Mouse (Mus musculus) adrenal gland, adult (tissue): Measurements from ENCODE around the gene Antxr1.

ENCODE experiments used
- DNase-seq, 2 experiments: peaks; one replicate each; pipeline ENCODE4 v3.0.0; 2022 to 2023; ENCODE audit warnings: low spot score in 1 of 2; ENCODE audit not compliant: inconsistent age in 2 of 2

The Antxr1 gene

GRCm38 (mm10) chr6:87202048-87202605 is 133.5 kb downstream of the Antxr1 start:
- DNase-seq: no peak

- DNase-seq: peak; percentile 68 to 85
These were observed 145.9 kb downstream of the Antxr1 start for GRCm38 (mm10) chr6:87189755-87190154.

DNA sequence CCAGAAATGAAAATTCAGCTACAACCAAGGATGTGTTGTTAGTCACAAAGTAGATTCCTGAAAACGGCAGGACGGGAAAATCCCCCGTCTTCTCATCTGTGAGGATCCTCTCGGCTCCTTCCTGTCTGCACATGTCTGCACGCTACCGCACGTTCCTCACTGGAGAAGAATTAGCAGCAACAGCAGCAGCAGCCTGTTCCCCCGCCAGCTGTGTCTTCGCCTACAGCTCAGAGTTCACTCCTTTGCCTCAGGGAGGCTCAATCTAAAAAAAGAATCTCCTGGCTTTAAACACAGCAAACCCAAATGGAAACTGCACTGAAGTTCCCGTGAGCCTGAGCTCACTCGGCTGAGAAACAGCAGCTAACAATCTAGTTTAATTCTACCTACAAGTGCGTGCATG is 148.6 kb downstream of the Antxr1 start:
- peak in 1 of 2 experiments; percentile 46 for DNase-seq

DNA sequence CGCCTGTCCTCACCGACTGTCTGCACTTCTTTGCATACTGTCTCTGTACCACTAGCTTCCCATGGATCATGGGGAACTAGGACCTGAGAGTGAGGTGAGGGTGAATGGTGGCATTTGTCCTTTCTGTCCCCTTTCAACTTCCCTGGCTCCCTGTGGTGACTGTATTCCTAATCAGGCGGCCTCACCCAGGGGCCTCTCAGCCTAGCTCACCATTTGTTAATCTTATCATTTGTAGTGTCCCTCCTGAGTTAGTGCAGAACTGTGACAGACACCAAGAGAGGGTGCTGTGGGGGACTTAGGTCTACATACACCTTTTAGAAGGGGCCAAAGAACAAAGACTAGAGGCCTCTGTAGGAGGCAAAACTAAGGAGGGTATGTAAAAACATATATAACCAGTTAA is 151.2 kb downstream of the Antxr1 start:
- DNase-seq: no peak

- no peak for DNase-seq
These were observed 151.6 kb downstream of the Antxr1 start for GRCm38 (mm10) chr6:87183981-87184380.

DNA sequence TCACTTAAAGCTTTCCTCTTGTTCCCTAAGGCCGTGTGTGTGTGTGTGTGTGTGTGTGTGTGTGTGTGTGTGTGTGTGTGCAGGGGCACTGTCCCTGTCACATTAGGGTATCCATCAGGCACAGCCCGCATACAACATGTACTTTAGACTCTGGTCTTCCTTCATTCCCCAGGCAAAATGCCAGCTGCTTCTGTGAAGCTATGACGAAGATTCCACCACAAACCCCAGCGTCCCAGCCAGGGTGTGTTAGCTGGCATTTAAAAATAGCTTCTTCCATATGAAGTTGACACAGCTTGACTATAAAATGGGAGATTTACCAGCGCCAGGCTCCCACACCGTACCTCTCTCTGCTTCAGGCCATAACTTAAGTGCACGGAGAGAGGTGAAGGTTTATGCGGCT is 152.5 kb downstream of the Antxr1 start:
- peak; percentile 53 to 72 for DNase-seq

DNA sequence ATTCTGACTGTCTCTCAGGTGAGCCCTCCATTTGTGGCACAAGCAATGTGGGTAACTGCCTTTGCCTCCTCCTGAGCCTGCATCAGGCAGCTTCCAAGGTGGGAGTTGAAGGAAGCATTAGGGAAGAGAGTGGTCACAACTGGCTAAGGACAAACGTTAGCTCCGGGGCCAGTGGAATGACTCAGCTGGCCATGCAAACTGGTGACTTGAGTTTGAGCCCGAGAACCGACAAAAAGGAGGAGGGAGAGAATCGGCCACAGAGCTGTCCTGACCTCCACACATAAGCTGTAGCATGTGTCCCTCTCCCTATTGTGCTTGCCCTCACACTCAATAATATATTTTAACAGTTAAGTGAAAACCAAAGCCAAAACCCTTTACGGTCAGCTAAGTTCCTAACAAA is 152.9 kb downstream of the Antxr1 start:
- DNase-seq: peak in 1 of 2 experiments; percentile 59

GRCm38 (mm10) chr6:87171461-87171860 is 164.2 kb downstream of the Antxr1 start:
- no peak for DNase-seq

- DNase-seq: peak; percentile 65 to 72
These were observed 164.7 kb downstream of the Antxr1 start for GRCm38 (mm10) chr6:87170875-87171274.

DNA sequence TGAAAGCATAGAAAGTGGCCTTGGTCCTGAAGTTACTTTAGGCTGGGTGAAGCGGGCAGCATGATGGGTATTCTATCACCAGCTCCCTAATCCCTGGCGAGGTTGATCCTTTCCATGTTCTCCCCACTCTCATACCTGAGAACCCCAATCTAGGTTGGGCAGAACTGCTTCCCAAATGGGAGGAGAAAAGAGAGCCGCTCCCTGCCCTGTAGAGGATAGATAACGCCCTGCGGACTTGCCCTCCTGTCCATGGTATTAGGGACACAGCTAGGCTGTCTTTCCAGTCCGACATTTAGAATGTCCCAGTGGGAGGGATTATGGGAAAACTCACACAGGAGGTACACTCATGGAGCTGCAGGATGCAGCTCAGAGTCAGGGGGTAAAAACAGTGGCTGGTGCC is 165.3 kb downstream of the Antxr1 start:
- DNase-seq: no peak

GRCm38 (mm10) chr6:87168021-87168420 is 167.6 kb downstream of the Antxr1 start:
- DNase-seq: peak; percentile 56 to 80

- DNase-seq: no peak
These were observed 168.8 kb downstream of the Antxr1 start for GRCm38 (mm10) chr6:87166673-87167305.

DNA sequence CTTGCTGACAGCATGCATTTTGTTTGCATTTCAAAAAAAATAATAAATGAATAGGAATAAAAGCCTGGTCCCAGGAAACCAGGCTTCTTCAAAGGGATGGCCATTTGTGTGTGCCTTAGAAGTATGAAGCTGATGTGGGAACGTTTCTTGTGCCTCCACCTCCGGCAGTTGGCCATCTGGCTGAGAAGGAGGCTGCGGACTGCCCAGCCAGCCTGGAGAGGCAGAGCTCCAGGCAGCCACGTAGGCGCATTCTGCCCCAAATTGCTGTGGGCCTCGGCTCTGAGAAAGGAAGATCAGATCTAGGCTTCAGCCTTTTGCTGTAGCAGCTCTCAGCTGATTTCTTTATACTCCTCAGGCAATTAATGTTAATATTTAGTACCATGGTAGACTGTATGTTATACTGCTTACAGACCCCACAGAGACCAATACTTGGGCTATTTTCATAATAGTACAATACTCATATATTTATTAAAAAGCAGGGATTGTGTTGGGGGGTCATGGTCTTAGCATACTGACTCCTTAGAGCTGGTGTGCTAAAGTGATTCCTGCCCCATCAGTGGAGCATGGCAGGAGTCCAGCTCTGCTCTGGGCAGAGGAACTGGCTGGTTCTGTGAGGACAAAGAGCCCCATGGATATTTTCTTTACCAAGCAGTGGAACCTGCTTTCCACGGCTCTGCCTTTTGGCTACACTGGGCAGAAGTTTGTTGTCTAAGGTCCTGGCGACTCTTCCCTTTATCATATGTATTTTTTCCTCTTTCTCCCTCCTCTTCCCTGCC is 169.9 kb downstream of the Antxr1 start:
- DNase-seq: no peak

DNA sequence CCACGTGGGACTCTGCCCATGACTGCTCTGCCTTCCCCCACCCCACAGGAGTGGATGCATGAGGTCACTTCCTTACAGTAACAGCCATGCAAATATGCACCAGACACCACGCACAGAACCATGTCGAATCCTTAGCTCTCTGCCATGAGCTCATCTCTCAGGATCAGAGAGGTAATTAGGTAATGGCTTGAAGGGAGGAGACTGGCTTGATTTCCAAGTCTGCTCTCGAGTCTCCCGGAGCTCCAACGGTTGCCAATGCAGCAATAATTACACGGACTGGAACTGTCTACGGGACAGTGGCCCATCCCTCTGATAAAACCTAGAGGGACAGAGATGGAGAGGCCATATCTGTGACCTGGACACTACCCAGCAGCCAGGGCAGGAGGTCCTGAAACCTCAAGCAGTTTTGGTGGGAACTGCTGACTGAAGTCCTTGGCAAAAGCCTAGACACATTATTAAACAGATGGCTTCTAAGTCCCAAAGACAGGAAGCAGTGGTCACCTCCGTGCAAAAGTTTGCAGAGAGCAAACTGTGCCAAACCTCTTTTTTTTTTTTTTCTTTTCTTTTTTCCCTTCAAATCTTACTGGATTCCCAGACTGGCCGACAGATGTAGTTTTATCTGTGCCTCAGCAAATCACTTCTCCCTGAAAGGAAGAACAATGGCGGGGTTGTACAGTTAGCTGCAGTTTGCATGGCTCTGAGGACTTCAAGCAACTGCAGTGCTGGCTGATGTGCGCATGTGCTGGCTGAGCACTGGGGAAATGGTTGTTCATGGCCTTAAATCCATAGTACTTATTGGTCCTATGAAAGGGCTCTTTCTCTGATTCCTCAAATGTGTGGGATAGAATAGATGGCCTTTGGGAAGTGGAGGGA is 174.0 kb downstream of the Antxr1 start:
- DNase-seq: no peak

GRCm38 (mm10) chr6:87160196-87160595 is 175.4 kb downstream of the Antxr1 start:
- no peak for DNase-seq

DNA sequence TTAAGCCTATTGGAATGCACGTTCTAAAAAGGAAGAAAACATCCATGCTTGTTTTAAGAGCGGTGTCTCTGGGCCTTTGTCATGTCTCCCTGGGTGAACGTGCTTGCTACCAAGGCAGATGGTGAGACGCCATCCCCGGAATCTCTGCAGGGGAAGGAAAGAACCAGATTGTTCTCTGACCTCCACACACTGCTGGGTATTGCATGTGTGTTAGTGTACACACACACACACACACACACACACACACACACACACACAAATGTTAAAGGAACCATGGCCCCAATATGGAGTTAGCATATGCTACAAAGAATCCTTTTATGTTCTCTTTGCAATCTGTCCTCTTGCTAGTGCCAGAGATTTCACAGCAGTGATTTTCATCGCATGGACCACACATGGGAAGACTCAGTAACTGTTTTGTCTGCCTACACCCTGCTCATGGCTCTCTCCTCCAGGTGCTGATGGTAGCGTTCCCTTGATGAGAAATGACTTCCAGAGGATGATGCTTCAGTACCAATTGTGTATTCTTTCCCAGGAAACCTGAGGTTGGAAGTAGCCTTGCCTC is 177.5 kb downstream of the Antxr1 start:
- DNase-seq: no peak

- no peak for DNase-seq
These were observed 181.8 kb downstream of the Antxr1 start for GRCm38 (mm10) chr6:87153836-87154235.

DNA sequence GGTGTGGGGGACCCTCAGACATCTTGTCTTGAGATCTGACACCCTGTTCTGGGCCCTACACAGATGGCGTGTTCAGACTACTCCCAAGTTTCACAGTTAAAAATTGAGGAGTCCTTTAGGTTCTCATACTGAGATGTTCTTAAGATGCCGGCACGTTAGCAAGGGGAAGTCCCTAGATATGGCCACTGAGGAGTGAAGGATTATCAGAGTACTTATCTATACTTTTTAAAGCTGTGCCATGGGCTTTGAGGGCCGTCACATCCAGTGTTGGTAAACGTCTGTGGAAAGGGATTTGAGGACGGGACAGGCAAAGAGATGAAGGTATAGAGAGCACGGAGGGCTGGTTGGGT is 182.4 kb downstream of the Antxr1 start:
- DNase-seq: no peak

DNA sequence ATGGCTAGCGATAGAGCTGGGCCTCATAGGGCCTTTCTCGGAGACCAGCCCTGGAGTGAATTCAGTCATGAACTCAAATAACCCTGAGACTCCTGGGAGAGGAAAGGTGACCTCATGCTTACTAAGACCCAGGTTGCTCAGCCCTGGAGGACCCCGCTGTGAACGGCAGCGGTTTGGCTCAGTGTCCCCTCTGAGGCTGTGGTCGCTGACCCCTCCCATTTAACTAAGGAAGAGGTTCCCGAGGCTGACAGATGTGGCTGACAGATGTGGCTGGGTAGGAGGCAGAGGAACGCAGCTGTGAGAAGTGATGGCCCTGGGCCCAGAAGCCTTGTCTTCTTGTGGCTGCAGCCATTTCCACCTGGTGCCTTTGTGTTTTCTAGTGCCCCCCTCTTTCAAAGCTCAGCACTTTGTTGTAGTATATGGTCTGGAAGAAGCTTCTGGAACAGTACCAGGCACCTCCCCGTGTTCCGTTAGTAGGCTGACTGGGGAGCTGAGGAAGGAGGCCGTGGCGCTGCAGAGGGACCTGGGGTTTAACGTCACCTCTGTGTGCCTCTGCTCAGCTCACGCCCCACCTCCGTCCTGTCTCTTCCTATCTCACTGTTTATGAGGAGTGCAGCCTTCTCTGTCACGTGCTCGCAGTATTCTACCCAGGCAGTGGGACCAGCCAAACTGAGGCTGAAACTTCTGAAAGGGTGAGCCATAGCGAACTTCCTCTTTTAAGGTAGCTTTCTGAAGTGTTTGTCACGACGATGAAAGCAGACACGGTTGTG is 183.0 kb downstream of the Antxr1 start:
- DNase-seq: peak in 1 of 2 experiments; percentile 63

- no peak for DNase-seq
These were observed 184.2 kb downstream of the Antxr1 start for GRCm38 (mm10) chr6:87151427-87151826.
